Mouse (Mus musculus) ovary, postnatal 10 days (tissue): ENCODE data around the gene Nudt1.
A peak's percentile ranks its signal among the peaks of the same experiment; 100 is the strongest.

Experiments
- DNase-seq: peaks from one replicate; pipeline ENCODE4 v3.0.0; 2022; ENCODE audit warnings: low spot score

The Nudt1 gene

GRCm38 (mm10) chr5:140321042-140321755, at the start of gene Nudt1, which contains the start of gene Mad1l1:
Nudt1 (plus strand) TSS chr5:140321656.
Mad1l1 (minus strand) TSS chr5:140321552.
- peak; percentile 83 for DNase-seq

GRCm38 (mm10) chr5:140276779-140277178, 44.7 kb upstream of the Nudt1 start:
- DNase-seq = no peak

- DNase-seq = no peak
Observed at GRCm38 (mm10) chr5:140280205-140280604, 41.3 kb upstream of the Nudt1 start.

GRCm38 (mm10) chr5:140282376-140282775, 39.1 kb upstream of the Nudt1 start:
- no peak for DNase-seq

- no peak for DNase-seq
Observed at GRCm38 (mm10) chr5:140282900-140283299, 38.6 kb upstream of the Nudt1 start.

- no peak for DNase-seq
Observed at GRCm38 (mm10) chr5:140284011-140284410, 37.4 kb upstream of the Nudt1 start.

GRCm38 (mm10) chr5:140284761-140285160, 36.7 kb upstream of the Nudt1 start:
- no peak for DNase-seq

- no peak for DNase-seq
Observed at GRCm38 (mm10) chr5:140288287-140288686, 33.2 kb upstream of the Nudt1 start.

GRCm38 (mm10) chr5:140289161-140289560, 32.3 kb upstream of the Nudt1 start:
- DNase-seq = no peak

GRCm38 (mm10) chr5:140292152-140292551, 29.3 kb upstream of the Nudt1 start:
- no peak for DNase-seq

- no peak for DNase-seq
Observed at GRCm38 (mm10) chr5:140298291-140298690, 23.2 kb upstream of the Nudt1 start.

GRCm38 (mm10) chr5:140306016-140306415, 15.4 kb upstream of the Nudt1 start:
- no peak for DNase-seq

GRCm38 (mm10) chr5:140307602-140308001, 13.9 kb upstream of the Nudt1 start:
- DNase-seq = no peak

- no peak for DNase-seq
Observed at GRCm38 (mm10) chr5:140316716-140317115, 4.7 kb upstream of the Nudt1 start.

GRCm38 (mm10) chr5:140321756-140322575, 510 bp downstream of the Nudt1 start:
- no peak for DNase-seq

- no peak for DNase-seq
Observed at GRCm38 (mm10) chr5:140324058-140324457, 2.6 kb downstream of the Nudt1 start.

- peak; percentile 64 for DNase-seq
Observed at GRCm38 (mm10) chr5:140331615-140332512, 10.4 kb downstream of the Nudt1 start, which contains the start of gene Mrm2. Mrm2 (minus strand) TSS chr5:140331898.

GRCm38 (mm10) chr5:140332519-140332918, 11.1 kb downstream of the Nudt1 start:
- no peak for DNase-seq

GRCm38 (mm10) chr5:140333631-140334030, 12.2 kb downstream of the Nudt1 start:
- DNase-seq = no peak

- no peak for DNase-seq
Observed at GRCm38 (mm10) chr5:140336680-140337079, 15.2 kb downstream of the Nudt1 start.

GRCm38 (mm10) chr5:140338779-140339178, 17.3 kb downstream of the Nudt1 start:
- no peak for DNase-seq

GRCm38 (mm10) chr5:140339836-140340235, 18.4 kb downstream of the Nudt1 start:
- no peak for DNase-seq
